Mouse (Mus musculus): ENCODE data around the gene Wscd2.
A peak's percentile ranks its signal among the peaks of the same experiment; 100 is the strongest.

Wscd2 gene

DNA sequence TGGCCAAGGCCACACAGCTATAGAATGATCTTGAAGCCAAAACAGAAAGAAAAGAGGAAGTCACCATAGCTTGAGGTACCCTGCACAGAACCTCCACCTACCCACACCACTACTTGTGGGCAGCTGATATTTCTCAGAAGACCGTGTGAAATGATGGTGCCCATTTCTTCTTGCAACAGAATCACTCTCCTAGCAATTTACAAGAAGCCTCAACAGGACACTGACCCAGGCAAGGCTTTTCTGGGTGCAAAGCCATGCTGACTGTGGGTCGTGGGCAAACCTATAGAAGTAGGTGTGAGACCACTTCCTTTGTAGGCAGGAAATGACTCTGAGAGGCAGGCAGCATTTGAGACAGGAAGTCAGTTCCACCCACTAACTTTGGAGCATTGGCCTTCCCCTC, 49.3 kb downstream of the Wscd2 start:
- no peak for DNase-seq (ENCODE audit: low read depth, low spot score)

DNA sequence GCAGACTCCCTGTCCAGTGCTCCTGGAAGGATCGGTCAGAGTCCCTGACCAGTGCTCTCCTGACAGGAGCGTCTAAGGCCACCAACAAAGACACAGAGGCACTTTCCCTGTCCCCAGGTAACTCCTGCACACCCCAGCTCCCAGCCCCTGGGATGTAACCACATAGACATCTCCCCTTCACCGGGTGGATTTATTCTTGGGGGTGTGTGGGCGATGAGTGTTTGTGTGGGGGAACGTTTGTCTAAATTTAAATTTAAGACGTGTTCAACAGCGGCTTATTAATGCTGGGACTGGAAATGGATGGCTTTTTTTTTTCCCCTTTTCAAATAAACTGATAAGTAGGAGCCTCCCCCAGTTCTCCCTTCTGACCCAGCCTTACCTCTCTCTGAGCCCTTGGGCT, 49.7 kb downstream of the Wscd2 start:
- no peak for DNase-seq (ENCODE audit: low read depth, low spot score)

DNA sequence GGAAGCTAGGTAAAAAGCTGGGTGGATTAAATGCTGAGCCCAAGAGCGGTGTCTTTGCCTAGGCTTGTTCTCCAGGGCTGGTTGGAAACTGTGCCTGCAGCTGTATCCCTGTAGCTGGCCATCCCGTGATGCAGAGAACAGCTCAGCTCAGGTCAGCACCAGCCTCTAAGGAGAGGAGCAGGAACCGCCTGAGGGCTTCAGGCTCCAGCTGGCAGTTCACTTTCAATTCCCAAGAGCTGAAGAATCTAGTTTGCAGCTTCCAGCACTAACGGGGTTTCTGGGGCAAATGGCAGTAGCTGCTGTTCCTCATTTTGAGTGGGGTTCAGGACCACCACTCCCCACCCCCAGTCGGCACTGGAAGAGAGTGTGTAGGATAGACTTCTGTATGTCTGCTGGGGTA, 51.1 kb downstream of the Wscd2 start:
- DNase-seq (ENCODE audit: low read depth, low spot score): no peak

DNA sequence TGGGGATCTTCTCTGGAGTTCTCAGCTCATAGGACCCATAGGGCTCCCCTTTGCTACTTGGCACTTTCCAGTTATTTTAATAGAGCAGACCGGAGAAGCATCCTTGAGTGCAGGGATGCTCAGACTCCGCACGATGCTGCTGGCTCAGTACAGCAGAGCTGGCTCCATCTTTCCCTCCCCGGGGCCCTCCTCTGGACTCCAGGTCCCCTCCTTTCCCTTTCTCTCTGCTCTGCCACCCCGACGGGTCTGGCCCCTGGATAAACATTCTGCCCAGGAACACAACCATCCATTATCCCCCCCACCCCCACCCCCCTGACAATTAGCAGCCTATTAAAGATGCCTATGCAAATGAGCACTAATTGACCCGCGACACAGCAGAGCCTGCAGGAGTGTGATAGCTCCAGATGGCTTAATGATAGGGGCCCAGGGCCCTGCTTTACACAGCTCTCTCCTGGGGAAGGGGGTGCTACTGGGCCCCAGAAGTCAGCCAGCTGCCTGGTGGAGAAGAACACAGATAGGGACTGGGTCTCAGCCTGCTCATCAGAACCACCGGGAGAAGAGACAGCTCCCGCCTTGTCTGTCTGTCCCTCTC, 52.8 kb downstream of the Wscd2 start:
- no peak for DNase-seq (ENCODE audit: low read depth, low spot score)

DNA sequence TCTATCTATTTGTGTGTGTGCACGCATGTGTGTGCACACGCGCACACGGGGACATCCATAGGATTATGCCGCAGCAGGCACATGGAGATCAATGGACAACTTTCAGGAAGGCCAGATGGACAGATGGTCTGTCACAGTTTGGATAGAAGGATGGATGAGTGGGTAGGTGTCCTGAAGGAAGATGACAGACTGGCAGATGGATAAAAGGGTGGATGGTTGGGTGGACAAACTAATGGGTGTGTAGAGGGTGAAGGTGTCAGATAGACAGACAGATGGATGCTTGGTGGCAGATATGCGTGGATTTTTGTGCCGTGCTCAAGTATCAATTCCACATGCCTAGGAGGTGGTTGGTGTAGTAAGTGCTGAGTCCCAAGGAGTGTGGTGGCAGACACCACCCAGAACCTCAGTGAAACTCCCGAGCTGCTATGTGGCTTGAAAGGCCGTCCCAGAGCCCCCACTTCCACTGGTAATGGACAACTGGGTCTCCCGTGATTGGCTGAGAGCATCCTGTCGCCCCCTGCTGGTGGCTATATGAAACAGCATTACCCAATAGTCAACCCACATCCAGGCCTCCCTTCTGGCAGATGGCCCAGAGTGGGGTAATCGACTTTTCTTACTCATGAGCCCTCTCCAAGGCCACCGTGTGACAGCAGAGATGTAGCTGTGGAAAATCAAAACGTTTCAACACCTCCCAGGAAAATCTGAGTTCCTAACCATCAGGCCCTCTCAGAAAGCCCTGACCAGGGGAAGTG, 58.0 kb downstream of the Wscd2 start:
- DNase-seq (ENCODE audit: low read depth, low spot score): peak; percentile 36

DNA sequence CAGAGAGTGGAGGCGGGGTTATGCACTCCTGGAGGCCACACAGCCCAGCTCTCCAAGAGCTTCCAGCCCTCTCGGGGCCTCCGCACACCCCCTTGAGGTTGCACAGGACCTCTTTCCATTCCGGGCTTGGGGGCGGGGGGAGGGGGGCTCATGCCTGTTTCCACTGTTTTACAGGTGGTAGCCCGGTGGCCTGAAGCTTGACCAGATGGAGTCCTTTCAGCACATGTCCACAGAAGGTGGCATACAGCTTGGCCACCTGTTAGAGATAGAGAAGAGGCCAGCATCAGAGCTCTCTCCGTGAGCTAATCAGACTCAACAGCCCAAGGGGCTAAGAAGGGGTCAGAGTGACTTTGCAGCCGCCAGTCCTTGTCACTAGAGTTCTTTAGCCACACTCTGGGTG, 60.1 kb downstream of the Wscd2 start:
- DNase-seq (ENCODE audit: low read depth, low spot score): no peak

DNA sequence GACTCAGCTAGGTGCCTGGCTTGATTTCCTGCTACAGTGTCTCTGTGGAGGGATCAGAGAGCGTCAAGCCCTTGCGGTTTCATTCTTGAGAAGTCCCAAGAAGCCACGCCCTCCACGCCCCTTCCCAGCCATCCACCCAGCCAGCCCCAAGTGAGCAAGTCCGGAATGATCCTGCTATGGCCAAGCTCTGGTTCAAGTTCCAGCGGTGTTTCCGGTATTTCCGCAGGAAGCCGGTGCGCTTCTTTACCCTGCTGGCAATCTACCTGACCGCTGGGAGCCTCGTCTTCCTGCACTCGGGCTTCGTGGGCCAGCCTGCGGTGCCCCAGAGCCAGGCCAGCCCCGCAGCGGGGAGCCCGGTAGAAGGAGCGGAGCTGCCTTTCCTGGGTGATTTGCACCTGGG, 60.6 kb downstream of the Wscd2 start:
- no peak for DNase-seq (ENCODE audit: low read depth, low spot score)

DNA sequence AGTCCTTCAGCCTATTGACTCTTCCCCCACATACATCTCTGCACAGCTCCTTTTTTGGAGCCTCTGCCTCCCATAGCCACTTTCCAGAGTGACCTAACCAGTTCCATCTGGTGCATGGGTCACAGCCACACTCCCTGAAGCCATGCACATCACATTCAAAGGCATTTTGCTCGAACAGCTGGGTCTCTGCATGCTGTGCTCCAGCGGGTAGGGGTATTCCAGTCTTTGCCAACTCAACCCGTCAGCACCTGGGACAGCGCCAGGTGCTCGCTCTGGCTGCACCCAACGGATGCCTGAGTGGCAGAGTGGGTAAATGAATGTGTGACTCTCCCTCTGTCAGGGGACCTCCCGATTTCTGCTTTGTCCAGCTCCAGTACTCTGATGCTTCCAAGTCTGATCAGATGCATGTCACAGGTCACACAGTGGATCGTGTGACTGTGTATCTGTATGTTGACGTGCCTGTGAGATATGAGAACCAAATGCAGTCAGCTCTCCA, 63.3 kb downstream of the Wscd2 start:
- no peak for DNase-seq (ENCODE audit: low read depth, low spot score)

DNA sequence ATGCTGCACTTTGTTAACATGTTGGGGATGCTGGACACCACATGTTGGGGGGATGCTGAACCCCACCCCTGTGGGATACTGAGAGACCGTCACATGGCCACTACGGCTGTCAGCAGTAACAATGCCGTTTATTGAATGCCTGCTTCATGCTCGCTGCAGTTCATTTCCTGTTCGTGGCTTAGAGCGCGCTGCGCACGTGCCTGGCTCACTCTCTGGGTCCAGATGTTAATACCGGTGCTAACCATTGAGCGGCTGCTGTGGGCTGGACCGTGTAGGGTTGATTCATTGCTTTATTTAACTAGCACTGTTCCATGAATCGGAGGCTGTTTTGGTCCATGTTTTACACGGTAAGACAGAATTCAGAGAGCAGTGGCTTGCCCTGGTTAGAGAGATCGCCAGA, 64.0 kb downstream of the Wscd2 start:
- DNase-seq (ENCODE audit: low read depth, low spot score): no peak

DNA sequence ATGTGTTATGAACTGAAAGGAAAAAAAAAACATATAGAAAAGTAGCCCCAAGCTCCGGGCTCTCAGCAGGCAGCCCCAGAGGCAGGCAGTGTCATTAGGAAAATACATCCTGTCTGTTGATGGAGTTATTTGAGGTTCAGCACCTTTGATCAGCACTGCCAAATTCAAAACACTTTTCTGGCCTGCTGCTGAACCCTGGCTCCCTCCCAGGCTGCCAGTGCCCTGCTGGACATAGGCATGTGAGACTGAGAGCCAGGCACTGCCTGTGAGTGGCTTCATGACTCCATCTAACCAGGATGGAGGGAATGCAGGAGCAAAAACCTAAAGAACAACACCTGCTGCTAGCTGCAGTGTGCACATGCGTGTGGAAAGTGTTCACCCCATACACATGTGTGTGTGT, 64.4 kb downstream of the Wscd2 start:
- no peak for DNase-seq (ENCODE audit: low read depth, low spot score)

DNA sequence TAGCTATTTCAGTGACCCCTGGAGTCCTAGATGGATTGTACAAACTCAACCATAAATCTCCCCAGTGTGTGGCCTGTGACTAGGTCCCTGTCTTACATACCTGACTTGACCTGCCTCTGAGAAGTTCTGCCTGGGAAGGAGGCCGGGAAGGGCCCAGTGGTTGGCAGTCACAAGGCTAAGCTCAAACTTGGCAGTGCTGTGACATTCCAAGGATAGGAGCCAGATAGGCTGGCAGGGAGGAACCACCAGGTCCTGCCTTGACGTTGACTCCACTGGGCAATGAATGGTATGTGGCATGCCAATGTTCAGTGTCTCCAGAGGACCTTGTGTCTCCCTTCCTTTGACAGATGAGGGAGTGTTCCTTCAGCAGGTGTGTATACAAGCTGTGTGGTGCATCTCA, 65.6 kb downstream of the Wscd2 start:
- DNase-seq (ENCODE audit: low read depth, low spot score): no peak

DNA sequence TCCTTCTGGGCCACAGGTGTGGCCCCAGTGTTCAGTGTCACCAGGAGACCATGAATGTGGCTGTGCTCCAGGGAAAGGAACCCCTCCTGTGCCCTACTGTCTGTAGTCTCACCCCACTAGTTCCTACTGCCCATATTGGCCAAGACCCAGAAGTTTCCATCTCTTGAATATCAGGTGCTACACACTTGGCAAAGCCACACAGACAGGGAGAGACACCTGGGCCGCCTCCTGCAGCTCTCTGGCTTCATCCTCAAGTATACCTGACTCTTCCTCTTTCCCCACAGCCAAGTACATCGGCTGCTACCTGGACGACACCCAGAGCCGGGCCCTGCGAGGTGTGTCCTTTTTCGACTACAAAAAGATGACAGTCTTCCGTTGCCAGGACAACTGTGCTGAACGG, 67.9 kb downstream of the Wscd2 start:
- DNase-seq (ENCODE audit: low read depth, low spot score): no peak

DNA sequence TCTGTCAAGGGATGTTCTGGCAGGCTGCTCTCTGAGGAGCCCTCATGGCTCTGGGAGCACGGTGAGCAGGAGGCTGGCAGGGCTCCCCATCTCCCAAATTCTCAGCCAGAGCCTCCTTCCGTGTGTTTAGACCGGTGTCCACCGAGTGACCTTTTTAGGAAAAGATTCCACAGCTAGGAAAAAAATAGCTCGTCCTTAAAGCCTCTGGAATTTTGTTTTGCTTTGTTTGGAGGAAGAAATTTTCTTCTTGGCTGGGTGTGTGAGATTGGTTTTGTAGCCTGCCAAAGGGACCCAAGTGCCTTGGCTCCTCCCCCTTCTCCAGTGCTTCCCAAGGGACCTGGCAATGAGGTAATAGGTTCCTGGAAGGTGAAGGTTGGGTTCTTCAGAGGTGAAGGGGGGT, 69.5 kb downstream of the Wscd2 start:
- no peak for DNase-seq (ENCODE audit: low read depth, low spot score)

DNA sequence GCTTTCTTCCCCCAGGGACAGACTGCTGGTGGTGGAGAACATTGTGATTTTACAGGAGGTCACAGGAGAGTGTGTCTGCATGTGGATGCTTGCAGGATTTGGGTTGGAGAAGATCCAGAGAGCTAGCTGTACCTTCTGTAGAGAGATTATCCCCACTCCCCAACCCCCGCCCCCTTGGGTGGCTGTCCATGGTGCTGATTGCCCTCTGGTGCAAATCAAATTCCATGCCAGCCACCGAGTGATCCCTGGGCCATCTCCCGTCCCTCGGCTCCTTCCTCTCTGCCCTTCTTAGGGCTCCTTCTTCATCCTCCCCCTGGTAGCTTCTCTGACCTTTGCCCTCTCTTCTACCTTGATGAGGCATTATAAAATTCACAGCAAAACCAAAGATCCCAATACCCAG, 74.3 kb downstream of the Wscd2 start:
- no peak for DNase-seq (ENCODE audit: low read depth, low spot score)

DNA sequence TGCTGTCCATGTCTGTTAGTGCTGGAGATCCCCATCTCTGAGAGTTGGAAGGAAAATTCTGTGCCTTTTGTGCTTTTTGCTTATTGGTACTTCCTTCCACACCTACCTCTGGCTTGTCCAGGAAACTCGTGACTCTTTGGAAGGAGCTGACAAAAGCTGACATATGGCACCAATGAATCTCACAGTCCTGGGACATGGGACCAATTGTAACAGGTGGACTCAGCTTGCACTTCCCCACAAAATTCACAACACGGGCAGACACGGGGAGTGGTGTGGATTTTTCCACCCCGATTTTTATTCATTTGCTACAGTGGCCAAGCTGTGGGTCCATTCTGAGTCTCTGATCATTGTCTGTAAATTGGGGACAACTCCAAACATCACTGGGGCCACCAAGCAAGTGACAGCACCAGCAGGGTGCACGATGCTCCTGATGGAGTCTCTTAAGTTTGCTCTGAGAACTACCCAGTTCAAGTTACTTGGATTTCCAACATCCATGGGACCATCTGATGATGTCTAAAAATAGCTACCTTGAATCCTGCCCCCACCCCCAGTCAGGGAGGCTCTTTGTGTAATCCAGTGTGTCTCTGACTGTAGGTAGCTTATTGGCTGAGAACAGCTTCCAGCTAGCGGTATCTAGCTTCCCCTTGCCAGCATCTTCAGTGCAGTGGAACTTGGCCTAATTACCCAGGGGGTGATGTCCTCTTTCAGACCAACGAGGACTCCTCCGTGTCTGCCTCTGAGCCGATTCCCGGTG, 75.1 kb downstream of the Wscd2 start:
- DNase-seq (ENCODE audit: low read depth, low spot score): no peak

DNA sequence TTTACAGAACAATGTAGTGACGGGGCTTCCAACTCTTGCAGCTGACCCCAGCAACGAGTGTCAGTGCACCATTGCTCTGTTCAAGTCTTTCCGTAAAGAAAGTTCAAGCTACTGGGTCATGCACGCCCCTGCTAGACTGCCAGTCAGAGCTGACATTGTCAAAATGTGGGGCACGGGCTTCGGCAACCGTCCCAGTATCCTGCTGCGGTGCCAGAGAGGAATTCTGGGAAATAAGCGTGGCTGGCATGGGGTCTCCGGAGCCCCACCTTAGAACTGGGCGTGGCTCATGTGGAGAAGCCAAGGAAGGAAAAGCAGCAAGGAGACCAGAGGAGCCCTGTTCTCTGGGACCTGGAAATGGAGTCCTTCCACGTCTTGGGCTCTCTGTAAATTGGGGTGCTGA, 75.7 kb downstream of the Wscd2 start:
- no peak for DNase-seq (ENCODE audit: low read depth, low spot score)

DNA sequence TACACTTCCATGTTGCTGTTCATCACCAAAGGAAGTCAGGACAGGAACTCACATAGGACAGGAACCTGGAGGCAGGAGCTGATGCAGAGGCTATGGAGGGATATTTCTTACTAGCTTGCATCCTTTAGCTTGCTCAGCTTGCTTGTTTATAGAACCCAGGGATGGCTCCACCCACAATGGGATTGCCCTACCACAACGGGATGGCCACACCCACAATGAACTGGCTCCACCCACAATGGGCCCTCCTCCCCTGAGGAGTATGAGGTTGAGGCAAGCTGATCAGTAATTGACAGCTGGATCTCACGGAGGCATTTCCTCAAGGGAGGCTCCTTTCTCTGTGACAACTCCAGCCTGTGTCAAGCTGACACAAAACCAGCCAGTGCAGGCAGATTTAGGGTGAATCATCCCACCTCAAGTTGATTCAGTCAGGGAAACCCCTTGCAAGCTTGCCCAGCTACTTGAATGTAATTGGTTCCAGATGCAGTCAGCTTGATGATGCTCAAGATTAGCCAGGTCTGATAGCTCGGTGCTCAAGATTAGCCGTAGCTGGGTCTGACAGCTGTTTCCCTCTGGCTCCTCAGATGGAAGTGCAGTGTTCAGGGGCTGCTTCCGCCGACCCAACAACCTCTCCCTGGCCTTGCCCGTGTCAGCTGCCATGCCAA, 80.1 kb downstream of the Wscd2 start:
- no peak for DNase-seq (ENCODE audit: low read depth, low spot score)

DNA sequence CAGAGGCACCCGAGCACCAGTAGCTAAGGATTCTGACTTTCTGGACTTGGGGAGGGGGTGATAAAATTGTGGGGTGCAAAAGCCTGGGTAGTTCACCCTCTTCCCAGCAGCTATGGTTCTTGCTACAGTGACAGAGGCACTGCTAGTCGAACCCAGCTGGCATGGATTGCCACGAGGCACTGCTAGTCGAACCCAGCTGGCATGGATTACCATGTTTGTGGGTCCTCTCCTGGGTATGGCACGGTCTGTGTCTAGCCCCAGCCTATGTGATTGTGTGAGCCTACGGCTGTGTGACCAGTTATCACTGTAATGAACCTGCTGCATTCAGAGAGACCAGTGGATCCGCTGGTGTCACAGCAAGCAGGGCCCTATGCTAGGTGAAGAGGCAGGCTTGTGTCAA, 87.4 kb downstream of the Wscd2 start:
- DNase-seq (ENCODE audit: low read depth, low spot score): no peak

DNA sequence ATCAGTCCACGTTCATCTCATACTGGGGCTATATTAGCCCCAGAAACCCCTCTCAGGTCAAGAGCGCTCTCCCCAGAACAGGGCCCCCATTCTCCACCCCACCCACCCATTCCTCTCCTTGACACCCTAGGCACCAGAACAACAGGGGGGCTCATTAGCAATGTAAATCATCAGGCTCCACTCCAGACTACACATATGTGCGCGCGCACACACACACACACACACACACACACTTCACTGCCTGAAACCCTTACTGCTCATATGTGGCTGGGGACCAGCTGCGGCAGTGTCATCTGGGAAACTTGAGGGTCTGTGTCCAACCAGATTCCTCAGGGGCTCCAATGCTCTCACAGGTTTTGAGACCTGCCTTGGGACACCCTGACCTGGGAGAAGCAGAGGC, 88.3 kb downstream of the Wscd2 start:
- no peak for DNase-seq (ENCODE audit: low read depth, low spot score)

DNA sequence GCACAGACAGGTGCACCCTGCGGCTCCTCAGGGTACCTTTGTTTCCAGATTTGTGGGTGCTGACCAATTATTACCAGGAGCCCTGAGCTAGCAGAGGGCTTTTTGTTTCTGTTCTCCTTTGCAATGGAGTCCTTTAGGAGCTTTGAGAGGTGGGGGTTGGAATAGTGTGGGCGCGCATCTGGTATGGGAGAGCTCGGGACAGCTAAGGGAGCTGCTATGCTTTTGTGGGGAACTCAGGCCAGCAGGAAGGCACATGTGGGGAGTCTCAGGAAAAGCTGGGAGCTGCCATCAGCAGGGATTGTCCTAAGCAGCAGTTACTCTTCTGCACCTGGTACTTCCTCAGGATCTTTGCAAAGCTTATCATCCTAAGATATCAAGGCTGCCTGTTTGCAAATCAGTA, 89.0 kb downstream of the Wscd2 start:
- no peak for DNase-seq (ENCODE audit: low read depth, low spot score)

DNA sequence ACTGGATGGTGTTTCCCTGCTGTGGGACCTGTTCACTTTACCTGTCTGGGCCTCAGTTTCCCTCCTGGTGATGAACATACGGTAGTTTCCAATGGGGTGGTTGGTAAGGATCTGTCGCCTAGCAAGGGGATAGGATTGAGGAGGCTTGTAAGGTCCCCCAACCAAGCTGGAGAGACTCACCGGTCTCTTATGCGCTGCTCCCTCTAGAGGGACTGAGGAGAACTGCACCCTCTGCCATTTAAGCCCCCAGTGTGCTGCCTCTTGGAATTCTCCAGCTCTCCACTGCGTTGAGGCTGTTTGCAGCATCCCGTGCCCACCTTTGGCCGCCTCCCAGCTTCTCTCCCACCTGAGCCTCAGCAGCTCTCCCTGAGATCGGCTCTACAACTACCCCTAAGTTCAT, 90.1 kb downstream of the Wscd2 start:
- DNase-seq (ENCODE audit: low read depth, low spot score): no peak

DNA sequence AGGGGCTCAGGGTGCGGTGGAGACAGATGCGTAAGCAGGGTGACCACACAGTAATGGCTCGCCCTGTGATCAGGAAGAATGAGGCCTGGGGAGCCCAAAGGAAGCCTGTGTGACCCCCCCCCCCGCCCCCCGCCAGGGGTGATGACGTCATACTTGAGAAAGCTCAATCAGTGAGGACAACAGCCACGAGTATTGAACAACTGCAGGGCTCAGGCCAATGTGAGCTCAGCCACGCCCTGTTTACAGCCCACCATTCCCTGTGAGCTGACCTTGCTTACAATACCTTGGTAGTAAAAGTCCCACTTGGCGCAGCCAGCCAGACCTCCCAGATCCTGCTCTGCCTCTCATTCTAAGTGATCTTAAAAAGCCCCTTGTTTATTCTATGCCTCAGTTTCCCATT, 90.7 kb downstream of the Wscd2 start:
- no peak for DNase-seq (ENCODE audit: low read depth, low spot score)
